Mouse (Mus musculus): ENCODE results near the gene 4930451I11Rik.

Gene 4930451I11Rik

DNA sequence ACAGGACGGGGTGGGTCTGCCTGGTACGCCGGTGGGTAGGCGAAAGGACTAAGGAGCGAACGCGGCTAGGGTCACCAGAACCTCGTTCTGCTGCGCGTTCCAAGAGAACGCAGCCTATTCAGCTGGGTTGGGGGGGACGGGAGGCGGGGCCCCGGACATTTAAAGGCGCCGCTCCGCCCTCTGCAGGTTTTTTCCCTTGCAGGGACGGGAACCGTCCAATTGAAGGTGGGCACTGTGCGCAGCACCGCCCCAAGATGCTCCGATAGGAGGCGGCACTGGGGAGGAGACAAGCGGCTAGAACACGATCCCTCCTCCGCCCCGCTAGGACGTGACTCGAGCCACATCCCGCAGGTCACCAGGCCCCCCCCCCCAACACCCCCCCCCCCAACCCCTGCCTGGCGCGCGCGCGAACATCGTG, 32.4 kb downstream of the 4930451I11Rik start:
- peak; percentile 96 for DNase-seq

DNA sequence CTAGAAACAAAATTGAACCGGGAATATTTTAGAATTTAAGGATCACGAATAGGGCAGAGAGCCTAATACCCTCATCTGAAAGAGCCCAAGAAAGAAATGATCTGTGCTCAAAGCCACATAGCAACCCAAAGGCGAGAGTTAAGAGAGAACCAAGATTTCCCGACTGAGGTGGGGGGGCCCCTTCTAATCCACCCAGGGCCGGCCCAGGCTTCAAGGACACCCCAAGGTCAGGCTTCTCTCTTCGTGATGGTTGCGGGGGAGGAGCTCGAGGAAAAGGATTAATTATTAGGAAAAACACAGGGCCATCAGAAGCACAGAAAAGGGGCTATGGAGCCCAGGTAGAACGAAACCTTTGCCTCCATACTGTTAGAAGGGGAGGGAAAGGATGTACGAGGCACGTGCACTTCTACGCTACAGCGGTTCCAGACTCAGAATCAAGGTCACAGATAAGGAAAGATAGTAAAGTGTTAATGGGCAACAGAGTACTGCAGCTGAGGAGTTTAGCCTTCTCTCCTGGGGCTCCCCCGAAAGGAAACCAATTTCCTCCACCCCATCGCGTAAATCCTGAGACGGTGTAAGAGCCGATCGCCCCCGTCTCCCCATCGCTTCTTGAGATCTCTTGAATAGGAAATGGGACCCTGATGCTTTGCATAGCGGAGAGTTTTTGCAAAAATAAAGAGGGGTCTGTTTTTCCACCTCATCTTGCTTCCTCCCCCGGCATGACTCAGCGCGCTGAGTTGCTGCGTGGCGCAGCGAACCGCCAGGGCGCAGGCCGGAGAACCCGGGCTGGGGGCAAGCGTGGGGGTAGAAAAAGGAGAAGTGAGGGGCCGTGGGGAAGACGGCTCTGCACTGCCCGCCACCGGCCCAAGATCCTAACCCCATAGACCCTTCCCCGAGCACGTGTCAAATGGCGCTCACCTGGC, 33.1 kb downstream of the 4930451I11Rik start:
- DNase-seq = peak; percentile 52

- DNase-seq = peak; percentile 46
These were observed 33.9 kb downstream of the 4930451I11Rik start, which contains the start of gene Fam57b for GRCm38 (mm10) chr7:126797411-126798126. Fam57b (plus strand) TSS chr7:126797668.

DNA sequence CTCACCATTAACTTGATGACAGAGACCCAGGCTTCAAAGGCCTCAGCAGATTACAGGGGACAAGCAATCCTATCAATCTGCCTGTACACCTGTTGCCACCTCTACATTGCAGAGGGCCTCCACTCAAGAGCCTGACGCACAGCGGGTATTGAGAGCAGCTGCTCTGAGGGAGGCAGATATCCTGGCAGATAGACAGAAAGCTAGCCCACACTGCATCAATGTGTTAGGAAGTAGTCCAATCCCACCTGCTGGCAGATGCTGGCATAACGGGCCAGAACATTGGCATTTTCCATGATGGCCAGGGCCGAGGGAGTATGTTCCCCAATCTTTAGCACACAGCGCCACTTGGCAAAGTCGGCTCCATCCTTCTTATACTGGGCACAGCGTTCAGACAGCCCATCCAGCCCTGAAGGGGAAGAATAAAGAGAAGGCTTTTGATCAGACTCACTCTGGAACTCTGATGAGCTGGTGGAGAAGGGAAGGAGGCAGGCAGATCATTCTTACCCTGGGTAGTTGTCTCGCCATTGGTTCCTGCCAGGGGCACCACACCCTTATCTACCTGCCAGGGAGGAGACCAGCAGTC, 35.0 kb downstream of the 4930451I11Rik start:
- DNase-seq = no peak

DNA sequence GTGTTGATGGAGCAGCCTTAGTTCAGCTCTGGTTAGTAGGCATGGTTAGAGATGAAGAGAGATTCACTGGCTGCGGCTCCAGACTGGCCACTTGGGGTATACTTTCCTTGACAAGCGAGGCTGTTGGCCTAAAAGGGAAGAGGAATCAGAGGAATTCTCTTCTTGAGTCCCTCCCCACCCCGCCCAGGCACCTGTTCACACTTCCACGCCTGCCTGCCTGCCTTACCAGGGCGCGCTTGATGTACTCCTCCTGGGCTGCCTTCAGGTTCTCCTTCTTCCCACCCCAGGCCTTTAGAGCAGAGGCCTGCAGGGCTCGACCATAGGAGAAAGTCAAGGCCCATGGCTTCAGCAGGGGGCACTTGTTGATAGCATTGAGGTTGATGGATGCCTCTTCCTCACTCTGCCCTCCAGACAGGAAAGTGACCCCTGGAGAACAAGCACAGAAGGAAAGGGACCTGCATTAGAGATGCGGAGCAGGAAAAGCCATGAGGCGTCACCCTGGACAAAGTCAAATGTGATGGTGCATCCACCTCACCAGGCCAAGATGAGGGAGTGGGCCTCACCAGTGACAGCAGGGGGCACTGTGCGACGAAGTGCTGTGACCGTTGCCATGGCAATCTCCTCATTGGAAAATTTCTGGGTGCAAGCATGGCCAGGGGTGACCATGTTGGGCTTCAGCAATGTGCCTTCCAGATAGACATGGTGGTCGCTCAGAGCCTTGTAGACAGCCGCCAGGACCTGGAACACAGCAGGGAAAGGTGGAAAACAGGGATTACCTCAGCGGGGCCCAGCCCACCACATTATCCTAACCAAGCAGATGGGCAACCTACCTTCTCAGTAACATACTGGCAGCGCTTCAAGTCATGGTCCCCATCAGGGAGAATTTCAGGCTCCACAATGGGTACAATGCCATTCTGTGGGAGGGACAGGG, 35.8 kb downstream of the 4930451I11Rik start:
- DNase-seq = no peak

DNA sequence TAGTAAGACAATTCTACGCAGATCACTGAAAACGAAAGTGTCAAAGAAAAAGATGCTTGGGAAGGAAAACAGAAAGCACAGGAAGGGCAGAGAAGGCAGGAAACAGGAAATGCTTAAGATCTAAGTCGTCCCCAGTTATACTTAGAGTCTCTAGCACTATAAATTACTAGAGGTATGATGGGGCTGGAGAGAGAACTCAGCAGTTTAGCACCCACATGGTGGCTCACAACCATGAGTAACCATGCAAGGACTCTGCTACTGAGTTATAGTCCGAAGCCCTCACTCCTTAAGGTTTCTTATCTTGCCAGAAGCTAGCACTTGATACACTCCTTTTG, 37.2 kb downstream of the 4930451I11Rik start:
- no peak for DNase-seq

DNA sequence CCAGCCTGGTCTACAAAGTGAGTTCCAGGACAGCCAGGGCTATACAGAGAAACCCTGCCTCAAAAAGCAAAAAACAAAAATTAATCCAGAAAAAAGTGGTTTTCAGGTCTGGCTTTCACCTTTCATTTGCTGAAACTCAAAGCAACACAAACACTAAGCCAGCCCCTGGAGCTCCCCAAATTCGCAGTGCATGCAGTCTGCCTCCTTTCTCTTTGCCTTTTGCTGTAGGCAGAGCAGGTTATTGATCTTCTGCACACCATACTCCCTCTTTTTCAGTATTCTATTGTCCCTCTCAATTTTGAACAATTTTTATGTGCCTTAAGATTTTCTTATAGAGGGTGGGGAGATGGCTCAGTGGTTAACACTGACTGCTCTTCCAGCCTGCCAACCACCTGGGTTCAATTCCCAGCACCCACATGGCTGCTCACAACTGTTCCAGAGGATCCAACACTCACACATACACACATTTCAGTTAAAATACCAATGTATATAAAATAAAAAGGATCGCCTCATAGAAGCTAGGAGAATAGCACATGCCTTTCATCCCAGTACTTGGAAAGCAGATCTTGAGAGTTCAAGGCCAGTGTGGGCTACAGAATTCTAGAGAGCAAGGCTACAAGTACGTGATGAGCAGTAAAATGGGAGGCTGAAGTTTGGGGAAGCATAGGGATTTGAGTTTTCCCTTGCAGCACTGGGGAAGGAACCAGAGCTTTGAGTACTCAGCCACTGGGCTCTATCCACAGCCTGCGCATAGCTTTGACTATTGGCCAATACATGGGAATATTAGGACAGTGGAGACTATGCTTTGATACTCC, 37.8 kb downstream of the 4930451I11Rik start:
- no peak for DNase-seq

DNA sequence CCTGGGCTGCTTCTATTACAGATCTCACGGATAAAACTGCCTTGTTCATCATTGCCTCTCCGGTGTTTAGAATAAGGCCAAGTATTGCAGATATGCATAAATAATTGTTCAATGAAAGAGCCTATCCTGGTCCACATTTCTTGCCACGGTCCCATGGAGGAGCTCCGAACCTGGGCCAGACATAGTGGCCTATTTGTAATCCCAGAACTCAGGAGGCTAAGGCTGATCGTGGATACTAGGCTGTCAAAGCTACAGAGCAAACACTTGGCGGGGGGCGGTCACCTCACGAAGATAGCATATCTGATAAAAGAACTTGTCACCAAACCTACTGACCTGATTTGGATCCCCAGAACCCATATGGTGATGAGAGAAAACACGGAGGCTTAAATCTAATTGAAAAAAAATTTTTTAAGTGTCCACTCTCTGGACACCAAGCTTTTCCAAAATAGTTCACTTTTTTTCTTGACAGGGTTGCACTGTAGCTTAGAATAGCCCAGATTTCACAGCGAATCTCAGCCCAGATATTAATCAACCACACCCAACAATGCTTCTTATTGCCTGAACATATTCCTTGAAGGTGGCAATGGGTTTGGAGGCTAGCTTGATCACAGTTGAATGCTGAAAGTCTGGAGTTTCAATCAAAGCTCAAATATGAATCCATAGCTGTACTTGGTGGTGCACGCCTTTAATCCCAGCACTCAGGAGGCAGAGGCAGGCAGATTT, 38.6 kb downstream of the 4930451I11Rik start:
- no peak for DNase-seq

- peak; percentile 96 for DNase-seq
These were observed 39.4 kb downstream of the 4930451I11Rik start, which contains the start of gene Ppp4c for GRCm38 (mm10) chr7:126791851-126792720. Ppp4c (minus strand) TSS chr7:126792496.

DNA sequence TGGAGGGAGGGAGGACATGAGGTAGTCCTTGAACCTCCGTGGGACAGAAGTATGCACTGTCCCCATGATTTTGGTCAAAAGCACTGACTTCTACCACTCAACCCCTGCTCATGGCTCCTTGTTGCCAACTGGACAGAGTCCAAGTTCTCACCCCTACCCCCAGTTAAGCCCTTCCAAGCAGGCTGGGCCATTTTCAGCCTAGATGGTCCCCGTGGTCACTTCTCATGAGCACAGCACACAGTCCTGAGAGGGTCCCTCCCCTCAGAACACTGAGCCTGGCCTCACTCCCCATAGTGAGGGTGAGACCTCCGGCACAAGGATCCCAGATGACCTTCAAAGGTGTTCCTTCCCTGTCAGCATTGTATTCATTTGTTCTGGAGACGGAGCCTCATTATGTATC, 42.3 kb downstream of the 4930451I11Rik start:
- DNase-seq = no peak

- DNase-seq = no peak
These were observed 45.3 kb downstream of the 4930451I11Rik start for GRCm38 (mm10) chr7:126786142-126786541.

DNA sequence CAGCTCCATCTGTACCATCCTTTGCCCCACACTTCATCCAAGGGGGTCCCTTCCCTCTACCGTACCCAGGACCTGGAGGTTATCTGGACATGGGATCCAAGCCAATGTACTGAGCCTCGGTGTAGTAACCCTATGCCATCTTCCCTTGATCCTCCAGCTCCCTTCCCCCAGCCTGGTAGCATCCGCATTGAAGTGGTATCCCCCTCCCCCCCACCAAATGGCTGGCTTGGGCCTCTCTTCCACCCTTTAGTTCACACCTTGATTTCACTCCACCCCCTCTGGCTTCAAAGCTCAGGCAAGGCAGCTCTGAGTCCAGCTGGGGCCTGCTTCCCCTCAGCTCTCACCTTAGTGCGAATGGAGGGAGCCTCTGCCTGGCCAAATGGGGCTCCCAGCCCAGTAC, 46.4 kb downstream of the 4930451I11Rik start:
- DNase-seq = no peak

DNA sequence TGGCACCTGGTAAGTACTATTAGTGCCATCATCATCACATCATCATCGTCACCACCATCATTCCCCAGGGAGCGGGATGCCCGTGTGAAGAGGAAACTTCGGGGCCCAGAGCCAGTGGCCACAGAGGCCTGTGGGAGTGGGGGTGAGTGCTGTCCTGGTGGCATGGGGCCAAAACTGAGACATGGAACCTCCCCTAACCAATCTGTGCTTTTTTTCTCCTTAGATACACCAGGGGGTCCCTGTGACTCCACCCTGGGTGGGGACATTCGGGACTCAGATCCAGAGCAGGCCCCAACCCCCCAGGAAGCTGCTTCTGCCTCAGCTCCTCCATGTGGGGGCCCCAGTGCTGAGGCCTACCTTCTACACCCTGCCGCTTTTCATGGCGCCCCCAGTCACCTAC, 47.0 kb downstream of the 4930451I11Rik start:
- no peak for DNase-seq

- no peak for DNase-seq
These were observed 48.7 kb downstream of the 4930451I11Rik start for GRCm38 (mm10) chr7:126782693-126783092.

- no peak for DNase-seq
These were observed 49.6 kb downstream of the 4930451I11Rik start for GRCm38 (mm10) chr7:126781661-126782370.

- no peak for DNase-seq
These were observed 50.3 kb downstream of the 4930451I11Rik start, which contains the start of gene Tbx6 for GRCm38 (mm10) chr7:126780971-126781635. Tbx6 (plus strand) TSS chr7:126781483.

All from kidney, adult 18-20 months (tissue).